Mouse (Mus musculus) E14TG2a.4 (cell line): ENCODE measurements around the gene Kat14.

Source experiments
- H3K27me3 ChIP-seq: 2 replicates; pipeline ENCODE4 v1.6.1; 2014; ENCODE audit warnings: low read length, control low read depth; ENCODE audit not compliant: insufficient read depth
- H3K36me3 ChIP-seq: 2 replicates; pipeline ENCODE4 v1.6.1; 2014; ENCODE audit warnings: low read length, control low read depth; ENCODE audit not compliant: insufficient read depth
- H3K4me1 ChIP-seq: replicated peaks from 2 replicates; pipeline ENCODE4 v1.6.1; 2014; ENCODE audit warnings: low read depth, low read length, control low read depth
- H3K4me3 ChIP-seq: replicated peaks from 2 replicates; pipeline ENCODE4 v1.5.1; 2014; ENCODE audit warnings: mild to moderate bottlenecking, low read length
- H3K9me3 ChIP-seq: 2 replicates; pipeline ENCODE4 v1.6.1; 2014; ENCODE audit warnings: low read length, control low read depth
- CTCF ChIP-seq: conservative IDR thresholded peaks from 2 replicates; pipeline ENCODE4 v1.5.1; 2014; ENCODE audit warnings: low read length
- NANOG ChIP-seq: IDR thresholded peaks from 2 replicates; pipeline ENCODE4 v1.6.1; 2014; ENCODE audit warnings: borderline replicate concordance, low read length, mixed read lengths
- POU5F1 ChIP-seq: IDR thresholded peaks from 2 replicates; pipeline ENCODE4 v1.6.1; 2014; ENCODE audit warnings: low read length, borderline replicate concordance

The Kat14 gene

GRCm38 (mm10) chr2:144371566-144371965, 2.8 kb downstream of the Kat14 start:
- TF ChIP-seq CTCF = no peak
- TF ChIP-seq POU5F1 = no peak
- no peak for TF ChIP-seq NANOG
- H3K4me3 ChIP-seq = no peak overlapping the region

GRCm38 (mm10) chr2:144373063-144373462, 4.3 kb downstream of the Kat14 start:
- no peaks in the 10 kb centered on the region for H3K27me3 ChIP-seq
- peaks cover 43% of the 10 kb centered on the region for H3K4me1 ChIP-seq
- peaks cover 56% of the 10 kb centered on the region for H3K36me3 ChIP-seq
- H3K4me3 ChIP-seq = no peak overlapping the region
- H3K9me3 ChIP-seq = no peaks in the 10 kb centered on the region
- no peak for TF ChIP-seq NANOG
- TF ChIP-seq CTCF = no peak
- TF ChIP-seq POU5F1 = no peak

More at GRCm38 (mm10) chr2:144371566-144371965, 2.8 kb downstream of the Kat14 start:
- Histone ChIP-seq H3K4me1 (peaks cover 46% of the 10 kb centered on the region), H3K27me3 (no peaks in the 10 kb centered on the region), H3K36me3 (peaks cover 43% of the 10 kb centered on the region), H3K9me3 (no peaks in the 10 kb centered on the region)

GRCm38 (mm10) chr2:144375063-144375703, 6.4 kb downstream of the Kat14 start:
- Histone ChIP-seq H3K36me3 (peaks cover 72% of the 10 kb centered on the region), H3K27me3 (no peaks in the 10 kb centered on the region), H3K4me3 (peak overlapping the region; percentile 63), H3K4me1 (peaks cover 36% of the 10 kb centered on the region), H3K9me3 (no peaks in the 10 kb centered on the region)
- TF ChIP-seq POU5F1 (no peak), NANOG (no peak), CTCF (no peak)

GRCm38 (mm10) chr2:144381293-144381692, 12.5 kb downstream of the Kat14 start:
- Histone ChIP-seq H3K27me3 (no peaks in the 10 kb centered on the region), H3K36me3 (peaks cover 86% of the 10 kb centered on the region), H3K4me3 (no peak overlapping the region), H3K9me3 (no peaks in the 10 kb centered on the region), H3K4me1 (no peaks in the 10 kb centered on the region)
- TF ChIP-seq POU5F1 (no peak), NANOG (no peak), CTCF (no peak)

- Histone ChIP-seq H3K4me1 (no peaks in the 10 kb centered on the region), H3K27me3 (no peaks in the 10 kb centered on the region), H3K4me3 (no peak overlapping the region), H3K9me3 (no peaks in the 10 kb centered on the region), H3K36me3 (peaks cover 88% of the 10 kb centered on the region)
- TF ChIP-seq POU5F1 = no peak
- TF ChIP-seq CTCF = no peak
- TF ChIP-seq NANOG = no peak
Observed at GRCm38 (mm10) chr2:144381741-144382140, 13.0 kb downstream of the Kat14 start.

- H3K27me3 ChIP-seq = no peaks in the 10 kb centered on the region
Observed at GRCm38 (mm10) chr2:144382624-144383138, 13.9 kb downstream of the Kat14 start.

GRCm38 (mm10) chr2:144386296-144386695, 17.5 kb downstream of the Kat14 start:
- Histone ChIP-seq H3K9me3 (no peaks in the 10 kb centered on the region), H3K27me3 (no peaks in the 10 kb centered on the region), H3K4me1 (peaks cover 16% of the 10 kb centered on the region; the same call in 1 of the 2 replicates), H3K4me3 (no peak overlapping the region), H3K36me3 (peaks cover 87% of the 10 kb centered on the region)
- no peak for TF ChIP-seq NANOG
- no peak for TF ChIP-seq POU5F1
- no peak for TF ChIP-seq CTCF

More at GRCm38 (mm10) chr2:144382624-144383138, 13.9 kb downstream of the Kat14 start:
- Histone ChIP-seq H3K36me3 (peaks cover 85% of the 10 kb centered on the region), H3K4me3 (no peak overlapping the region), H3K9me3 (no peaks in the 10 kb centered on the region), H3K4me1 (peaks cover 1% of the 10 kb centered on the region; the same call in 1 of the 2 replicates)
- TF ChIP-seq NANOG = no peak
- no peak for TF ChIP-seq POU5F1
- TF ChIP-seq CTCF = no peak

GRCm38 (mm10) chr2:144388416-144388815, 19.6 kb downstream of the Kat14 start:
- Histone ChIP-seq H3K27me3 (no peaks in the 10 kb centered on the region), H3K9me3 (no peaks in the 10 kb centered on the region), H3K4me3 (no peak overlapping the region), H3K4me1 (peaks cover 23% of the 10 kb centered on the region), H3K36me3 (peaks cover 85% of the 10 kb centered on the region)
- no peak for TF ChIP-seq CTCF
- TF ChIP-seq NANOG = no peak
- TF ChIP-seq POU5F1 = no peak

GRCm38 (mm10) chr2:144399531-144399930, 30.7 kb downstream of the Kat14 start:
- no peaks in the 10 kb centered on the region for H3K27me3 ChIP-seq
- H3K4me1 ChIP-seq = peaks cover 30% of the 10 kb centered on the region
- no peaks in the 10 kb centered on the region for H3K9me3 ChIP-seq
- TF ChIP-seq POU5F1 (no peak), CTCF (no peak), NANOG (no peak)
- no peak overlapping the region for H3K4me3 ChIP-seq
- peaks cover 87% of the 10 kb centered on the region for H3K36me3 ChIP-seq

- Histone ChIP-seq H3K27me3 (no peaks in the 10 kb centered on the region), H3K9me3 (no peaks in the 10 kb centered on the region), H3K36me3 (peaks cover 87% of the 10 kb centered on the region), H3K4me1 (peaks cover 36% of the 10 kb centered on the region), H3K4me3 (no peak overlapping the region)
- no peak for TF ChIP-seq NANOG
Observed at GRCm38 (mm10) chr2:144400659-144401058, 31.9 kb downstream of the Kat14 start.
